Mouse (Mus musculus): ENCODE data around the gene Arl6ip6. TPM values are rescaled to one million over a fixed set of nuclear protein-coding genes. Genes with fewer than 3 reads are reported as not detected.

The Arl6ip6 gene
- total and polyA plus RNA-seq, 2 experiments = 4.2 to 10.2 TPM

- H3K36me3 ChIP-seq (ENCODE audit: control insufficient read depth, insufficient read depth, low read length) = peaks cover 9% of the 10 kb centered on the region
- H3K27me3 ChIP-seq (ENCODE audit: control insufficient read depth, insufficient read depth, low read length) = no peaks in the 10 kb centered on the region
- peak within 1 kb of the TSS; percentile 98 for H3K4me3 ChIP-seq (ENCODE audit: insufficient read depth, low read depth, low read length)
- peak within 1 kb of the TSS; percentile 96 for H3K27ac ChIP-seq (replicated peaks; ENCODE audit: insufficient read depth, low read depth, low read length)
- WGBS = under 1% methylated on average over 52 of the region's 53 CpGs
- peak; percentile 93 for DNase-seq (ENCODE audit: extremely low read depth, low read depth, low spot score)
- peak within 1 kb of the TSS; percentile 95 for H3K9ac ChIP-seq (ENCODE audit: low read depth, low read length)
- peaks cover 17% of the 10 kb centered on the region; the same call in 1 of the 2 replicates for H3K79me2 ChIP-seq (ENCODE audit: control insufficient read depth, insufficient read depth, low read length)
- H3K4me1 ChIP-seq (ENCODE audit: control insufficient read depth, insufficient read depth, low read length) = 0 out of 2 replicates have a peak, but pooled peaks cover 1% of the 10 kb centered on the region
- TF ChIP-seq CTCF (IDR thresholded peaks at IDR 0.05; ENCODE audit: low read depth, low read length) (peak; percentile 5; the same call in 1 of the 2 replicates), POLR2A (IDR thresholded peaks at IDR 0.05; ENCODE audit: extremely low read depth, insufficient read depth, low read length) (peak; percentile 66)
Measured at GRCm38 (mm10) chr2:53190684-53191511, 628 bp upstream of the Arl6ip6 start, which contains the start of gene Prpf40a. TSS of gene Prpf40a (minus strand) at chr2:53191284.

GRCm38 (mm10) chr2:53192386-53192785 is 860 bp downstream of the Arl6ip6 start:
- H3K27ac ChIP-seq (replicated peaks; ENCODE audit: insufficient read depth, low read depth, low read length) = peak overlapping the region; percentile 66
- peaks cover 12% of the 10 kb centered on the region; the same call in 1 of the 2 replicates for H3K36me3 ChIP-seq (ENCODE audit: control insufficient read depth, insufficient read depth, low read length)
- no peaks in the 10 kb centered on the region for H3K27me3 ChIP-seq (ENCODE audit: control insufficient read depth, insufficient read depth, low read length)
- TF ChIP-seq POLR2A (IDR thresholded peaks at IDR 0.05; ENCODE audit: extremely low read depth, insufficient read depth, low read length) = no peak
- no peak for TF ChIP-seq CTCF (IDR thresholded peaks at IDR 0.05; ENCODE audit: low read depth, low read length)
- peak overlapping the region; percentile 87 for H3K9ac ChIP-seq (ENCODE audit: low read depth, low read length)
- 0 out of 2 replicates have a peak, but pooled peaks cover 1% of the 10 kb centered on the region for H3K4me1 ChIP-seq (ENCODE audit: control insufficient read depth, insufficient read depth, low read length)
- peaks cover 17% of the 10 kb centered on the region; the same call in 1 of the 2 replicates for H3K79me2 ChIP-seq (ENCODE audit: control insufficient read depth, insufficient read depth, low read length)
- peak overlapping the region; percentile 91 for H3K4me3 ChIP-seq (ENCODE audit: insufficient read depth, low read depth, low read length)
- no peak for DNase-seq (ENCODE audit: extremely low read depth, low read depth, low spot score)
- under 1% methylated on average over 20 of the region's 20 CpGs for WGBS

- TF ChIP-seq CTCF (IDR thresholded peaks at IDR 0.05; ENCODE audit: low read depth, low read length) = no peak
- Histone ChIP-seq H3K27ac (replicated peaks; ENCODE audit: insufficient read depth, low read depth, low read length) (no peak overlapping the region), H3K36me3 (ENCODE audit: control insufficient read depth, insufficient read depth, low read length) (peaks cover 11% of the 10 kb centered on the region), H3K4me1 (ENCODE audit: control insufficient read depth, insufficient read depth, low read length) (no peaks in the 10 kb centered on the region), H3K4me3 (ENCODE audit: insufficient read depth, low read depth, low read length) (no peak overlapping the region), H3K79me2 (ENCODE audit: control insufficient read depth, insufficient read depth, low read length) (peaks cover 6% of the 10 kb centered on the region; the same call in 1 of the 2 replicates), H3K27me3 (ENCODE audit: control insufficient read depth, insufficient read depth, low read length) (no peaks in the 10 kb centered on the region), H3K9ac (ENCODE audit: low read depth, low read length) (no peak overlapping the region)
- no peak for DNase-seq (ENCODE audit: extremely low read depth, low read depth, low spot score)
- 95% methylated on average over 10 of the region's 10 CpGs for WGBS
Measured at GRCm38 (mm10) chr2:53196431-53196830, 4.9 kb downstream of the Arl6ip6 start.

DNA sequence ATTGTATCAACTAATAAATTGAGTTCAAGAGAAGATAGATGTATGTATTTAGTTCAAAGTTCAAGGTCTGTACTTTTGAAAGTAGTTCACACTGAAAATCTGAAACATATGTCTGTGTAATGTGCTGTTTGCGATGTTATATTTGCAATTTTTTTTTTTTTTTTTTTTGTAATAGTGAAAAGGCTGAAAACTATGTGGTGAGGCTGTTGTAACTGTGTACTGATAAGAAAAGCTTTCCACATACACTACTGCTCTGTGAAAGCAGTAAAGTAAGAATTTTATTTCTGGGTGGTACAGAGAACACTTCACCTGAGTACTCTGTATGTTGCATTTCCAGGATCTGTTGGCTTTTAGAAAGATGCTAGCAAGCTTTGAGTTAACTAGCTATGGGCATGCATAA is 7.7 kb downstream of the Arl6ip6 start:
- Histone ChIP-seq H3K9ac (ENCODE audit: low read depth, low read length) (no peak overlapping the region), H3K4me3 (ENCODE audit: insufficient read depth, low read depth, low read length) (no peak overlapping the region), H3K27me3 (ENCODE audit: control insufficient read depth, insufficient read depth, low read length) (no peaks in the 10 kb centered on the region), H3K36me3 (ENCODE audit: control insufficient read depth, insufficient read depth, low read length) (peaks cover 15% of the 10 kb centered on the region), H3K79me2 (ENCODE audit: control insufficient read depth, insufficient read depth, low read length) (peaks cover 2% of the 10 kb centered on the region; the same call in 1 of the 2 replicates), H3K4me1 (ENCODE audit: control insufficient read depth, insufficient read depth, low read length) (no peaks in the 10 kb centered on the region), H3K27ac (replicated peaks; ENCODE audit: insufficient read depth, low read depth, low read length) (no peak overlapping the region)
- DNase-seq (ENCODE audit: extremely low read depth, low read depth, low spot score) = no peak
- 89% methylated on average over 1 of the region's 1 CpGs for WGBS
- TF ChIP-seq POLR2A (IDR thresholded peaks at IDR 0.05; ENCODE audit: extremely low read depth, insufficient read depth, low read length) (no peak), CTCF (IDR thresholded peaks at IDR 0.05; ENCODE audit: low read depth, low read length) (no peak)

- no peak for DNase-seq (ENCODE audit: extremely low read depth, low read depth, low spot score)
- no peak overlapping the region for H3K27ac ChIP-seq (replicated peaks; ENCODE audit: insufficient read depth, low read depth, low read length)
- H3K79me2 ChIP-seq (ENCODE audit: control insufficient read depth, insufficient read depth, low read length) = 0 out of 2 replicates have a peak, but pooled peaks cover 2% of the 10 kb centered on the region
- no peak overlapping the region for H3K4me3 ChIP-seq (ENCODE audit: insufficient read depth, low read depth, low read length)
- no peak for TF ChIP-seq CTCF (IDR thresholded peaks at IDR 0.05; ENCODE audit: low read depth, low read length)
- TF ChIP-seq POLR2A (IDR thresholded peaks at IDR 0.05; ENCODE audit: extremely low read depth, insufficient read depth, low read length) = no peak
- peaks cover 12% of the 10 kb centered on the region for H3K36me3 ChIP-seq (ENCODE audit: control insufficient read depth, insufficient read depth, low read length)
- no peaks in the 10 kb centered on the region for H3K27me3 ChIP-seq (ENCODE audit: control insufficient read depth, insufficient read depth, low read length)
- H3K9ac ChIP-seq (ENCODE audit: low read depth, low read length) = no peak overlapping the region
- WGBS = 86% methylated on average over 4 of the region's 4 CpGs
- no peaks in the 10 kb centered on the region for H3K4me1 ChIP-seq (ENCODE audit: control insufficient read depth, insufficient read depth, low read length)
Measured at GRCm38 (mm10) chr2:53200164-53200885, 8.8 kb downstream of the Arl6ip6 start.

All from liver, adult 2 months (tissue).